Mouse (Mus musculus) thymus, adult 18-20 months (tissue): Measurements from ENCODE around the gene Slc17a5.
A peak's percentile ranks its signal among the peaks of the same experiment; 100 is the strongest.
"Not testable (repeated sequence)": the region's sequence is repeated elsewhere in the genome, so short reads cannot be mapped to it uniquely, and the experiment has no call there.

Experiments used
- DNase-seq, 2 experiments: peaks; one replicate each; pipeline ENCODE4 v3.0.0; 2022; ENCODE audit warnings: mixed read lengths in 2 of 2

The Slc17a5 gene

DNA sequence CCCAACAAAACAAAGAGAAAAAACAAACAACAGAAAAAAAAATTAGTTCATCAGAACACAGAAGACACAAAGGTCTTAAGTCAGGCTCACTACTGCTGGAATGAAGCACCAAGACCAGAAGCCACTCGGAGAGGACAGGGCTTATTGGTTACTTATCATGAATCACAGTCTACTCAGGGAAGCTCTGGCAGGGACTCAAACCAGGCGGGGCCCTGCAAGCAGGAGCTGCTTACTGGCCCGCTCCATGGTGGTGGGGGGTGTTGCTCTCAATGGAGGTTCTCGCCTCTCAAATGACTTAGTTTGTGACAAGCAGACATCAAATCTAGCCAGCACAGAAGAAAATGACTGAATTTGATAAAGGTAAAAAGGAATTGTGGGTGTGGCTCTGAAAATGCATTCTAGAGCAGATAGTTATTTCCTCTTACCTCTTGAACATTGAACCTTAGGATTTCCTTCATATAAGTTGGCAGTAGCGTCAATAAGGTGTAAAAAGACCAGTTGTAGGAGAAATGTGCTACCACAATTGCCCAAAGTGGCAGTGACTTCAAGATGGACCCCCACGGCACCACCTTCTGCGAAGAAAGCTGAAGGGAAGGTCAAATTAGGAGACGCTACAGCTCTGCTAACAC, 29.1 kb downstream of the Slc17a5 start:
- DNase-seq, result no peak

DNA sequence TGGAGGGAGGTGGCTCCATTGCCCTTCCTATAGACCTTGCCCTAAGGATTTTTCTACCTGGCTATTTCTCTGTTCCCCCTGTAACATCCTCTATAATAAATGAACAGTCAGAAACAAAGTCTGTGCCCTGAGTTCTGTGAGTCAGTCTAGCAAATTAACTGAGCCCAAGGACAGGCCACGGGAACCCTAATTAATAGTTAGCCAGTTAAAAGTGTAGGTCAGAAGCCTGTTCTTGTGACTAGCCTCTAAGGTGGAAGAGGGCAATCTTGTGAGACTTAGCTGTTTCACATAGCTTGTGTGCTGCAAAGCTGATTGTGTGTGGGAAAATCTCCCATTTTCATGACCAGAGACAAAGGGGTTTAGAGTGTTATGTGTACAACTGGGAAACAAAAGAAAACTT, 30.8 kb downstream of the Slc17a5 start:
- no peak for DNase-seq

DNA sequence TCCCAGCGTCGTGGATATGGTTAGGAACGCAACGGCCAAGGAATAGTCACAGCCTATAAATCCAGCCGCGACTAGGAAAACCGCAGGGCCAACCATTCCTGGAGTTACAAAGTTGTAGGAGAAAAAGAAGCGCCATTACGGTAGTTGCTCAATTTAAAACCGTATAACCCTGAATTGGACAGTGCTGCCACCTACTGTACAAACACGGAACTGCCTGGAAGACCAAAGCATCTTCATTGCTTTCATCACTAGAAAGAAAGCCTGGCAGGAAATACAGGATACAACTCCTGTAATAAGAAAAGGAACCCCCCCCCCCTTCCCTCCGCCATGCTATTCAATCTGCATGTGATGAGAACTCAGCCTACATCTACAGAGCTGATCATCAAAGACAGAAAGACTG, 34.9 kb downstream of the Slc17a5 start:
- peak; percentile 21 to 41 for DNase-seq

DNA sequence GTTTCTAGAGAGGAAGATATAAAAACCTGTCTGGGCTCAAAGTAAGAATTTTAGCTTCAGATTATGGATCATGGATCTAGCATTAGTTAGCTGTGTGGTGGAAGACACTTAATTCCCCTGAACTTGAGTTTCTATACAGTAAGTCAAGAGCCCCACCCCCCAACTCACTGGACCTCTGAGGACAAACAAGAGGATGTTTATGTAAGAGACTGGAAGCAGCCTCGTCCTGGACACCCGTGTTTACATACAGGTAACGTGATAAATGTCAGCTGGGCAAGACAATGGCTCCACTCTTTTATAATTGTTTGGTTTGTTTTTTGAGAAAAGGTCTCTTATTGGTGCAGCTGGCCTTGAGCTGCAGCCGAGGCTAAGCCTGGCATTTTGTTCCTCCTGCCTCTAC, 36.1 kb downstream of the Slc17a5 start:
- DNase-seq, result no peak

DNA sequence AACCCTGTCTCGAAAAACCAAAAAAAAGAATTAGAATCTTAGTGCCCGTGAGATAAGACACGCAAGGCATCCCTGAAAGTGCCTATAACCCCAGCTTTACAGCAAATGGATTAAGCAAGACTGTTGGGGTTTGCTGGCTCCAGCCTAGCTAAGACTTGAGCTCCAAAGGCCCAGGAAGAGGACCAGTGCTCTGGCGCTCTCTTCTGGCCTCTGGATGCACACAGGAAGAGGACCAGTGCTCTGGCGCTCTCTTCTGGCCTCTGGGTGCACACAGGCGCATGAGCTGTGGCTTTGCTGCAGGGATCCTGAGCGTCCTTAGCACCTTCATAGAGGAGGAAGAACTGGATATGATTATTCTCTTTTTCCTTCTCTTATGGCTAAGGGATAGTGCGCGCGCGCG, 40.1 kb downstream of the Slc17a5 start:
- DNase-seq, result no peak

DNA sequence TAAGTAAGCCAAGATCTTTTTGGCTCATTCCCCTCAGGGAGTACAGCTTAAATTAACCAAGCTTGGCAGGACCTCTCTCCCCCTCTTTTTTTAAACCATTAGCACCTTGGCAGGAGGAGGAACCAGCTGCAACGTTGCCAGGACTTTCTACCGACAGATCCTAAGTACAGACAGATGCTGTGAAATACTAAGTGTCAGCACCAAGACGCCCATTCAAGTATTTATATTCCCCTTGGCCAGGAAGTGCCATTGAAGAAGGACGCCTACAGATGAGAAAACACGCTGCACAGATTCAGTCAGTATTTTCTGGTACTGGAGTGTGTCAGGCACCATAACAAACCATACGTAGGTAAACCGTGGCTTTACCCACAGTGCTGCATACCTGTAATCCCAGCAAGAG, 40.9 kb downstream of the Slc17a5 start:
- DNase-seq, result no peak

DNA sequence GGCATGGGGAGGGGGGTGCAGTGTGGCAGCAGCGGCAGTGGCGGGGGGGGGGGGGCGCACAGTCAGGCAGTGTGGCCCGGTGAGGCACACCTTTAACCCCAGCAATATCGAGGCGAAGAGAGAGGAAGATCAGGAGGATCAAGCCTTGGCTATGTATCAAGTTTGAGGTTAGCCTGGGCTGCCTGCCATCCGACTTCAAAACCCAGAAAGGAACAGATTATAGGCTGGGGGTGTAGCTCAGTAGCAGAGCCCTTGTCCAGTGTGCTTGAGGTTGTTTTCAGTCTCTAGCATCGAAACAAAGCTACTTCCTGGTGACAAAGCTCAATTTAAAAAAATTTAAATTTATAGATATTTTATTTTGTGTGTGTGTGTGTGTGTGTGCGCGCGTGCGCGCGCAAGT, 46.1 kb downstream of the Slc17a5 start:
- no peak for DNase-seq

DNA sequence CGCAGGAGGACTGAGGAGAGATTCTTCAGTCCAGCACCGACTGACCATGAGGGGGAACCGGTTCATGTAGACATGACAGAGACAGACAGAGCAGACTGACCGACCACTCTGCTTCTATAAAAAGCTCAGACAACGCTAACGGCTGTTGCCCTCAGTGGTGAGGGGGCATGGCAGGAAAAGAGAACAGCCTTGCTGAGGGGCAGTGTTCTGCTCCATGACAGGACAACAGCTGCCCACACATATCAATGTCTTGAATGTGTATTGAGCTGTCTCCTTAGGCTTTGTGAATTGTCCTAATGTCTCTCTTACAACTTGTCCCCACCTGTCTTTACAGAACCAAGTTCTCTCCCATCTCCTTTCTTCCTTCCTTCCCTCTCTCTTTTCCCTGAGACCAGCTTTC, 49.4 kb downstream of the Slc17a5 start:
- DNase-seq, result no peak

DNA sequence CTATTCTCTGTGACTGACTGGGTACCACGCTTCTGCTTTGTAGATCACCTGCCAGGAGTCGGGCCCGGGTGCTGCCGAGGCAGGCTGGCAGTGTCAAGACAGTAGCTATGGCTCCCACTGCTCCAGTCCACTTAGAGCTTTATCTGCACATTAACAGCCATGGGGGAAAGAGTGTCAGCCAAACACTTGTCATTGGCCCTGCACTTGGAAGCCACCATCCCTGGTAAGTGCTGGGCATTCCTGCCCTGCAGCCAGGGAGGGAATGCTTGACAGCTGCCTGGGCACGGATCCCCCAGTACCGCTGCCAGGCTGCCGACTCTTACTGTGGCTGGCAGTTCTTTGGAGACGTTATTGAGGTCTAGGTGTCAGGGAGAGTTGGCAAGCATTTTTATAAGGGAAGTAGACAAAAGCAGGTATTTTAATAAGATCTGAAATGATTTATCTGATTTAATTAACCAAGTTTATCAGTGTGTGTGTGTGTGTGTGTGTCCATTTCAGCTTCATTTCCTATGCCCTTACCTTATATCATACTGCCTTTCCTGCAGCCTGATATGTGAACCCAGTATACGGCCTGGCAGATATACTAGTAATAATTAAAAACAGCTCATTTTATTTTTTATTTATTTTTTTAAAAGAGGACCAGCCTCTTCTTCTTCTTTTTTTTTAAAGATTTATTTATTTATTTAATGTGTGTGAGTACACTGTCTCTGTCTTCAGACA, 50.5 kb downstream of the Slc17a5 start:
- DNase-seq, result no peak

DNA sequence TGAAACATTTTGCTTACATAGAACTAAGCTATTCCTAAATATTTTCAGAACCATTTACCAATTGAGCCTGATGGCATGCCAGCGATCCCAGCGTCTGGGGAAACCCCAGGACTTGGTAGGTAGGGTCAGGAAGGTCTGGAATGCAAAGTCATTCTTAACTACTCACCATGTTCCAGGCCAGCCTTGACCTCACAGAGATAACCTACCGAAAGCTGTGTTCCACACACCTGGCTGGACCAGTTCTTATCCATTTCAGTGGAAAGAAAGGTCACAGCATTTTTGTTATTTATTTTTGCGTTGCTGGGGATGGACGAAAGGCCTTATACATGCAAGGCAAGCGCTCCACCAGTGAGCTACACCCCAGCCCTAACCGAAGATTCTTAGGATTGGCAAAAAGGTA, 53.2 kb downstream of the Slc17a5 start:
- DNase-seq, result no peak

DNA sequence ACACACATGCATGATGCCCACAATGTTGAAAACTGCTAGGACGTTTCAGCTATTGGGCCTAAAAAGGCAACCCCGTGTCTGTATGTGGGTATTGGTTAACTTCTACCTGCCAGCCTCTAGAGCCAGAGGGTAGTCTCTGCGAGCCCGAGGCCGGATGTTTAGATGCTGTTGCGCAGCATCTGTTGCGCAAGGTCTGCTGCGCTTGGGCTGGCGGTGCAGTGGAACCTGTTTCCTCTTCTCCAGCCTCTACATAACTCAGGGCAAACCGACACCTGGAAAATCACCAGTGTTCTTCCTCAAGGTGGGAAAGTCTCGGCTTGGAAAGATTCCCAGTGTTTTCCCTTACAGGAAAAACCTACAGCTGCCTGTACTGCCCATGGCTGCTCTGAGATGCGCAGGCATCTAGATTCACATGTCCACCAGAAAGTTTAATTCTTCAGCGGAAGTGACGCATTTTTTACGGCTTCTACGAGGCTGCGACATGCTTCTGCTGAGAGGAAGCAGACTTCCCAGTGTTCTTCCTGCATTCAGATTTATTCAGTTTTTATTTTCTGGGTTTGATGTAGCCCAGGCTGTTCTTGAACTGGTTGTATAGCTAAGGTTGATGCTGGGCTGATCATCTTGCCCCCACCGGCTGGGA, 54.4 kb downstream of the Slc17a5 start:
- peak; percentile 50 to 61 for DNase-seq

DNA sequence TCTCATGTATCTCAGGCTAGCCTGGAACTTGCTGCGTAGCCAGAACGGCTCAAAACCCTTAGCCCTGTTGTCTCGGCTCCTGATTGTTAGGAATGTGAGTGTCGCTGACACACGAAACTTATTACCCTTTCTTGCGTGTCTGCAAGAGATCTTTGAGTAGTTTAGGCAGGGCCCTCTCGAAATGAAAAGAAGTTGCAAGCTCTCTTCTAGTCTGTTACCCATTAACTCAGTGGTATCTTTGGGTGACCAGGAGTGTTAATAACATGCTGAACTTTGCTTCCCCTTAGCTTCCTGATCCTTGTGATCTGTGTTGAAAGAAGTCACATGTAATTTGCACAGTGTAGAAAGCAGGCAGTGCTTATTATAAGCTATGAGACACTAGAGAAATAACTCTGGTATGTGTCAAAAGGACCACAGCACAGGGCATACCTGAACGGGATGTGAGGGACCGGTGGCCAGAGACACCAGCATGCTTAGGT, 55.5 kb downstream of the Slc17a5 start:
- no peak for DNase-seq

DNA sequence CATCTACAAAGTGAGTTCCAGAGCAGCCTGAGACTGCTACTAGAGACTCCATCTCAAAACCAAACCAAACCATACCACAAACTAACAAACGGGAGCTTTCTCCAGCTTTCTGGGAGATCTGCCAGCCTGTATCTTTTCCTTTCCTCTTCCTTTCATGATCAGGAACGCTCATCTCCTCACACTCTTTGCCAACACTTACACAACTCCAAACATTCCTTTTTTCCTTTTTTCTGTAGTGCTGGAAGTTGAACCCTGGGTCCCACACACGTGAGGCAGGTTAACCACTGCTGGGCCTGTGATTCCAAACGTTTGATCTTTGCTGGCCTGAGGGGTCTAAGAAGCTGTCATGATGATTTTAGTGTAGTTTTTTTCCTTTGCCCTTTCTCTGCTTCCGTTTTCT, 56.0 kb downstream of the Slc17a5 start:
- DNase-seq, result no peak

DNA sequence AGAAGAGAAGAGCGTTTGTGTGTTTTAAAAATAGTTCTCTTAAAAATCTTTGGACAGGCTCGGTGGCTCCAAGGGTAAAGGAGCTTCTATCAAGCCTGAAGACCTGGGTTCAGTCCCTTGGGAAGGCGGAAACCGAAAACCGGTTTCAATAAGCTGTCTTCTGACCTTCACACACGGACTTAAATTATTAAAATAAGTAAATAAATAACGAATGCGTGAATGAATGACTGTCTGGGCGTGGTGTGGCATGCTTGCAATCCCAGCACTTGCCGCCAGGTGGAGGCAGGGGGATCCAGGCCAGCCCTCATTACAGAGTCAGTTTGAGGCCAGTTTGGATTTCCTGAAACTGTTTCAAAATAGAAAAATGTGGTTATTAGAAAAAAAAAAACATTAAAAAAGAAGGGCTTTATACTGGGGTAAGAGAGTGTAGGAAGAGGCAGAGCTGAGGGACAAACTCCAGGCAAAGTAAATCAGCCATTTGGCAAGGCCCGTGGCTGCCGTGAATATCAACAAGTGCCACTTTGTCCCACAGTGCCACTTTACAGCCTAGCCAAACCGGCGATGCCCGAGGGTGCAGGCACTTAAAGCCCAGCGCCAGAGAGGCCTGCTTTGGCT, 60.0 kb downstream of the Slc17a5 start:
- DNase-seq, result peak; percentile 32 to 57

DNA sequence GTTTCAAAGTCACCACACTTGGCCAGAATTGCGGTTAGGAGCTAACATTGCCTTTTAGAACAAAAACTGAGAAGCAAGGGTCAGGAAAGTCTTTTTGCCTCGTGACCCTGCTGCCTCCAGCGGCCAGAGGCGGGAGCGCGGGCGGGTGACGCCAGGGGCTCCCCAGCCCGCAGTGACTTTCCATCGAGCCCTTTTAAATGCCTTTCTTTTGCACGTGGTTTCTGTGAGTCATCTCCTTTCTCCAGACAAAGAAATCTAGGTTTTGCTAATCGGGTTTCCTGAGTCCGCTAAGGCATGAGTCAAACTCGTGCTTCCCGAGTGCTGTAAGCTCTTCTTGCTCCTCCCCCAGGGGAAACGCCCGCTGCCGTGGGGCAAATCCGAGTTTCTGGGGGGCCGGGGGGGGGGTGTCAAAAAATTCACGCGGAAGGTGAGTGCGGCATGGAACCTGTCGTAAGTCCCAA, 60.5 kb downstream of the Slc17a5 start:
- peak; percentile 26 to 30 for DNase-seq

DNA sequence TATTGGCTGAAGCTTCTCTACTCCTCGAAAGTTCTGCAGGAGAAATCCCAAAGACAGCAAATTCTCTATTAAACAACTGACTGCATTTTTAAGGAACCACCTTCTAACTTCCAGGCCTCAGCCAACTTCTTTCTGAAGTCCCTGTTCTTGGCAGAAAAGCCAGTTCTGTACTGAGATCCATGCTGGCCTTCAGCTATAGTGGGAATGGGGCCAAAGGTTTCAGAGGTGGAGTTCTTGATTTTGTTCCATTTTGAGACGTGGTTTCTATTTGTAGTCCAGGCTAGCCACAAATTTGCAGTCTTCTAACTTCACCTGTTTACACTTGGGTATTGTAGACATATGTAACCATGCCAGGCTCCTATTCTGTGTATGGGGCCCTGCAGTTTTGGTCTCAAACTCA, 61.6 kb downstream of the Slc17a5 start:
- no peak for DNase-seq

DNA sequence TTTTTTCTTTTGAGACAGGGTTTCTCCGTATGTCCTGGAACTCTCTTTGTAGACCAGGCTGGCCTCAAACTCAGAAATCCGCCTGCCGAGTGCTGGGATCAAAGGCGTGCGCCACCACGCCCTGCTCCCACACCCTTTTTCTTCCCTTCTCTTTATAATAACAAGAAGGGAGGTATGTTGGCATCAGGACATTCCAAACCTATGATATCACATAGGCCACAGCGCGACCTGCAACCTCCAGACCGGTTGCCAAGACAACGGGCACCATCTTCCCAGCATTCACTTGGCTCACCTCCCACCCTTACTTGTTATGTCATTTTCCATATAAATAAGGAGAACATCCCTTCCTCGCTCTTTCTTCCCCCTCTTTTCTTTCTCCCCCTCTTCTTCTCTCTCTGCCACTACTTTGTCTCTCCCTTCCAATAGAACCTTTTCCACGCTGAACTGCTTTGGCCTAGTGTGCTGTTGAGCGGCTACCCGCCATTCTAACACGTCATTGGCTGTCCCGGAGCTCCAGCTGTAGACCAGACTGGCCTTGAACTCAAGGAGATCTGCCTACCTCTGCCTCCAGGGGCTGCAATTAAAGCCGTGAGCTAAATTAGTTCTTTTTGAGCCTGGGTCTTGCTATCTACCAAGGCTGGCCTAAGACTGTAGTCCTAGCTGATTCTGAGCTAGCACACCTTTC, 62.2 kb downstream of the Slc17a5 start:
- DNase-seq, result no peak

DNA sequence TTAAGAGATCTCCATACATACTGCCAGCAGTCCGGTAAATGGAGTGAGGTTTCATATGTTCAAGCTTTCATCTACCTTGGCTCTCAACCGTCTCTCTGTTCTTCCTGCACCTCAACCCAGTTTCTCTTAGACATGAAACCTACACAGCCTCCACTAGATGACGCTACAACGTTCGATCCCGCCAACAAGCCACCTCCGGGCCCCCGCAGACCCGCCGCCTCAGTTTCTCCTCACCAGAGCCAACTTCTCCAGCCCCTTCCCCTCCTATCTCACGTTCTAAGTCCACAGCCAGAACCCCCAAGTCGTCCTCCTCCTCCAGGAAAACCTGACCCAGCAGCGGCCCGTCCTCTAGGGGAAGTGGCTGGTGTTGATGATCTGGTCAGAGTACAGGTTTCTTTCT, 66.2 kb downstream of the Slc17a5 start:
- peak; percentile 28 to 33 for DNase-seq

DNA sequence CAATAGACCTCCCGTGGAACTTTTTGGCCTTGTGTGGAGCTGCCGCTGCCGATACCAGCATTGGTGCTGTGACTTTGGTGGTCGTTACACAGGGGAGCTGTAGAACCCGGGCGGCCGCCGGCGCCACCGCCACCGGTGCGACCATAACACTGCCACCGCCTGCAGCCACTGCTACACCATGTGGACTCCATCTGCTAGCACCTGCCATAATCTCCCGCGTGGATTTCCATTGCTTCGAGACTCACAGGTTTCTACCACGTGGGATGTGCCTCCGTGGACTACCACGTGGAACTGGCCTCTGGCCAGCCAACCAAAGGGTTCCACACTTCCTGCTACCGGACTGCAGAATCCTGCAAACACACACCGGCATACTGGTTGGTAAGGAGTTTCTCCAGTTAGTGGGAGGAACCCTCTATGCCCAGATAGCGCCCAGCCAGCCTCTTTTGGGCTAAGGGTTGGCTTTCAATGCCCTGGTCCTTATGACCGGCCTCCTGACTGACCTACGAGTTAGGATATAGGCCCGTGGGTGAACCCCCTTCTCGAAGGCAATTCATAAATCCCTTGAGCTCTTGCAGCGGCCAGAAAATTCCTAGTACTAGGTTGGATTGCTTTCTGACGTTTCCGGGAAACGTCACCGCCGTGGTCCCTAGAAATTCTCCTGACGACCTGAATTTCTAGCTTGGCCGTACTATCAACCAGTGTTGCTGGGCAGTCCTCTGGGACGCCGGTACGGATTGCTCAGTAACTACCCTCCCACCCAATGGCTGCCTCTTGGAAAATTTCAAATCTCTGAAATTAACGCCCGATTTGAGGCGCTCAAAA, 66.8 kb downstream of the Slc17a5 start:
- peak in 1 of 2 experiments; percentile 9 for DNase-seq

DNA sequence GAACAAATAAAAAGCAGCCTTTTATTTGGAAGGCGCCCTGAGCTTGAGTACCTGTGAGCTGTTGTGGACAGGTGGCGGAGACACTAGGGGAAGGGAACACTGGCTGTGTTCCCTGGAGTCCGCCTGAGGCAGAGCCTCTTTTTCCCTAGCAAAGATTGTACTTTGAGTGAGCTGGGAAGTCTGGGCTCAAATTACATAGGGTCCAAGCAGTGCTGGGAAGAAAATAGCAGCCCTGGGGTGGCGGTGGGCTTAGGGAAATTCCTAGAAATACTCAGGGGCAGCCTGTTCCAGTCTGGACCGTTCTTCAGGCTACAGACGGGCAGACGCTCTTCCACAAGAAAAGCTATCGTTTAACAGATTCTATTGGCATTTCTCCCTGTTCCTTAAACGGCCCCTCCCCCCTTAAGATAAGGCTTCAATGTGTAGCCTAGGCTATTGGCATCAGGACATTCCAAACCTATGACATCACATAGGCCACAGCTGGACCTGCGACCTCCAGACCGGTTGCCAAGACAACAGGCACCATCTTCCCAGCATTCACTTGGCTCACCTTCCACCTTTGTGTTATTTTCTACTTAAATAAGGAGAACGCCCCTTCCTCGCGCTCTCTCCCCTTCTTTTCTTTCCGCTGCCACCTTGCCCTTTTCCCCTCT, 67.6 kb downstream of the Slc17a5 start:
- DNase-seq, result no peak

DNA sequence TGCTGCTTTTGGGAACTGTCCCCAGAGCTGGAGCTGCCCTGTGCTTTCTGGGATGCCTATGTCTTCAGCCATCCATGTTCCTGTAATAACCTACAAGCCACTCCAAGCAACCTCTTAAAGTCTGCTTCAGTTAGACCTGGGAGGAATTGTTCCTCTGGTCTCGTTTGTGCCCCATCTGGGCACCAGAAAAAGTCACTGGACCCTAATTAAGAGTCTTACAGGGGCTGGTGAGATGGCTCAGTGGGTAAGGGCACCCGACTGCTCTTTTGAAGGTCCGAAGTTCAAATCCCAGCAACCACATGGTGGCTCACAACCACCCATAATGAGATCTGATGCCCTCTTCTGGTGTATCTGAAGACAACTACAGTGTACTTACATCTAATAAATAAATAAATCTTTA, 70.6 kb downstream of the Slc17a5 start:
- not testable (repeated sequence) for DNase-seq

DNA sequence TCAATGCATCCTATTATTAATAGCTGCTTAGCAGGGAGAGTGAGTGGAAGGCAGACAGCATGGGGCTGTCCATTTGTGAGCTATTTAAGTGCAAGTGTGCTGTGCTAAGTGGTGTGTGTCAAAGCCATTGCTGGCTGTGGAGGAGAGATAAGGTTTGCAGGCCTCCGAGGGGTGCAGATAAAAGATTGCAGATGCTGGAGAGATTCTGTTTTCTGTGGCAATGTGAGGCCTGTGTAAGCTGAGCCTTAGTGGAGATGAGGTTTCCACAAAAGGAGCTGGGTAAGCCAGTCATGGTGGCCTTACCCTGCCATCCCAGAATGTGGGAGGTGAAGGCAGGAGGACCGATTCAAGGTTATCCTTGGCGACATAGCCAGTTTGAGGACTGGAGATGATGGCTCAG, 71.7 kb downstream of the Slc17a5 start:
- no peak for DNase-seq
